Mouse (Mus musculus) frontal cortex, adult 2 months (tissue): ENCODE results near the gene Slc22a2. TPM values are rescaled to one million over a fixed set of nuclear protein-coding genes. Genes with fewer than 3 reads are reported as not detected.

Experiments
- DNase-seq, 2 experiments: peaks; one replicate each; pipeline ENCODE4 v3.0.0; 2022; ENCODE audit warnings: low spot score in 1 of 2; ENCODE audit errors: extremely low spot score in 1 of 2
- polyA plus RNA-seq: library from polyadenylated mRNA; depleted of rRNA; stranded (reverse); fragments of >200 nt; gene quantifications from 2 replicates; pipeline ENCODE4 v1.2.3, GENCODE M21; 2012; rRNA removed

Slc22a2 gene
- polyA plus RNA-seq, 1 experiment: 2.5 TPM

- DNase-seq: no peak
Measured at GRCm38 (mm10) chr17:12677139-12677538, 93.2 kb downstream of the Slc22a2 start.

Other genes starting within 250 kb of the Slc22a2 start
- gene Plg, start 205.5 kb upstream of the Slc22a2 start, polyA plus RNA-seq: 0.11 and 0.24 TPM in 2 replicates
- 1.8 and 1.9 TPM in 2 replicates for gene Slc22a3, start 76.4 kb upstream of the Slc22a2 start, polyA plus RNA-seq
- gene Slc22a1, start 91.7 kb downstream of the Slc22a2 start, polyA plus RNA-seq: 0.48 and 1.6 TPM in 2 replicates
- 12.7 and 14.8 TPM in 2 replicates for gene Igf2r, start 185.5 kb downstream of the Slc22a2 start, polyA plus RNA-seq